Mouse (Mus musculus) ES-Bruce4 (cell line): ENCODE results near the gene Pdzrn3. TPM values are rescaled to one million over a fixed set of nuclear protein-coding genes. Genes with fewer than 3 reads are reported as not detected.

Experiments used
- H3K27ac ChIP-seq: 2 replicates; pipeline ENCODE4 v1.5.1; 2012; ENCODE audit warnings: low read length, inconsistent platforms; ENCODE audit not compliant: insufficient read depth
- H3K27me3 ChIP-seq: 2 replicates; pipeline ENCODE4 v1.6.1; 2012; ENCODE audit warnings: mild to moderate bottlenecking, low read length, inconsistent platforms; ENCODE audit not compliant: control insufficient read depth, poor library complexity, insufficient read depth, severe bottlenecking
- H3K36me3 ChIP-seq: 2 replicates; pipeline ENCODE4 v1.6.1; 2012; ENCODE audit warnings: inconsistent platforms, mild to moderate bottlenecking, low read length, moderate library complexity; ENCODE audit not compliant: control insufficient read depth, poor library complexity, insufficient read depth, severe bottlenecking
- H3K4me1 ChIP-seq: one replicate; pipeline ENCODE4 v1.8.1; 2011; ENCODE audit warnings: low read length; ENCODE audit not compliant: control insufficient read depth, insufficient read depth
- H3K4me3 ChIP-seq: 2 replicates; pipeline ENCODE4 v1.5.1; 2011; ENCODE audit warnings: low read depth, mild to moderate bottlenecking, low read length
- H3K9ac ChIP-seq: 2 replicates; pipeline ENCODE4 v1.6.1; 2012; ENCODE audit warnings: low read depth, mild to moderate bottlenecking, inconsistent platforms; ENCODE audit not compliant: poor library complexity, severe bottlenecking
- H3K9me3 ChIP-seq: replicated peaks from 2 replicates; pipeline ENCODE4 v1.6.1; 2012; ENCODE audit warnings: mild to moderate bottlenecking, low read length, inconsistent platforms; ENCODE audit not compliant: control insufficient read depth, poor library complexity, insufficient read depth, severe bottlenecking
- CTCF ChIP-seq: IDR thresholded peaks from one replicate; pipeline ENCODE4 v1.8.1; 2011; ENCODE audit warnings: low read depth, low read length
- EP300 ChIP-seq: IDR thresholded peaks from 2 replicates; pipeline ENCODE4 v1.6.1; 2011; ENCODE audit warnings: low read depth, low read length; ENCODE audit not compliant: insufficient read depth
- POLR2A ChIP-seq: IDR thresholded peaks from one replicate; pipeline ENCODE4 v1.8.1; 2011; ENCODE audit warnings: low read length; ENCODE audit not compliant: insufficient read depth
- polyA plus RNA-seq: library from polyadenylated mRNA; stranded (reverse); fragments of >200 nt; gene quantifications from 2 replicates; pipeline ENCODE4 v1.2.4, GENCODE M21; 2011; ENCODE audit warnings: low read depth; ENCODE audit not compliant: missing spikeins, insufficient read depth, insufficient read length

Pdzrn3 gene
- polyA plus RNA-seq, 1 experiment, result 3.1 TPM

GRCm38 (mm10) chr6:101306834-101307233, 70.9 kb downstream of the Pdzrn3 start:
- Histone ChIP-seq H3K4me3 (no peak overlapping the region), H3K36me3 (no peaks in the 10 kb centered on the region), H3K4me1 (no peaks in the 10 kb centered on the region), H3K9me3 (no peaks in the 10 kb centered on the region), H3K27me3 (no peaks in the 10 kb centered on the region), H3K9ac (no peak overlapping the region), H3K27ac (no peak overlapping the region)
- TF ChIP-seq EP300, result no peak
- no peak for TF ChIP-seq CTCF
- no peak for TF ChIP-seq POLR2A

GRCm38 (mm10) chr6:101305543-101305942, 72.2 kb downstream of the Pdzrn3 start:
- no peak overlapping the region for H3K9ac ChIP-seq
- no peaks in the 10 kb centered on the region for H3K9me3 ChIP-seq
- no peak overlapping the region for H3K27ac ChIP-seq
- TF ChIP-seq POLR2A (no peak), CTCF (no peak), EP300 (no peak)
- no peaks in the 10 kb centered on the region for H3K27me3 ChIP-seq
- H3K36me3 ChIP-seq, result no peaks in the 10 kb centered on the region
- H3K4me3 ChIP-seq, result no peak overlapping the region
- no peaks in the 10 kb centered on the region for H3K4me1 ChIP-seq

- no peaks in the 10 kb centered on the region for H3K36me3 ChIP-seq
- no peaks in the 10 kb centered on the region for H3K9me3 ChIP-seq
- TF ChIP-seq CTCF (no peak), EP300 (no peak), POLR2A (no peak)
- H3K4me3 ChIP-seq, result no peak overlapping the region
- H3K27ac ChIP-seq, result no peak overlapping the region
- no peaks in the 10 kb centered on the region for H3K27me3 ChIP-seq
- H3K9ac ChIP-seq, result no peak overlapping the region
- H3K4me1 ChIP-seq, result no peaks in the 10 kb centered on the region
These were observed 73.5 kb downstream of the Pdzrn3 start for GRCm38 (mm10) chr6:101303959-101304738.

- no peaks in the 10 kb centered on the region for H3K27me3 ChIP-seq
- H3K27ac ChIP-seq, result no peak overlapping the region
- no peaks in the 10 kb centered on the region for H3K9me3 ChIP-seq
- no peak overlapping the region for H3K9ac ChIP-seq
- no peaks in the 10 kb centered on the region for H3K36me3 ChIP-seq
- no peak overlapping the region for H3K4me3 ChIP-seq
- TF ChIP-seq CTCF (no peak), POLR2A (no peak), EP300 (no peak)
- H3K4me1 ChIP-seq, result no peaks in the 10 kb centered on the region
These were observed 74.2 kb downstream of the Pdzrn3 start for GRCm38 (mm10) chr6:101303501-101303900.

- TF ChIP-seq CTCF, result no peak
- TF ChIP-seq POLR2A, result no peak
- TF ChIP-seq EP300, result no peak
- H3K27me3 ChIP-seq, result no peaks in the 10 kb centered on the region
- H3K27ac ChIP-seq, result no peak overlapping the region
- H3K4me3 ChIP-seq, result no peak overlapping the region
- no peaks in the 10 kb centered on the region for H3K4me1 ChIP-seq
- no peaks in the 10 kb centered on the region for H3K9me3 ChIP-seq
- H3K36me3 ChIP-seq, result no peaks in the 10 kb centered on the region
- H3K9ac ChIP-seq, result no peak overlapping the region
These were observed 76.5 kb downstream of the Pdzrn3 start for GRCm38 (mm10) chr6:101301154-101301553.

GRCm38 (mm10) chr6:101299434-101299833, 78.3 kb downstream of the Pdzrn3 start:
- H3K9me3 ChIP-seq, result no peaks in the 10 kb centered on the region
- H3K9ac ChIP-seq, result no peak overlapping the region
- H3K27ac ChIP-seq, result no peak overlapping the region
- no peaks in the 10 kb centered on the region for H3K36me3 ChIP-seq
- no peak overlapping the region for H3K4me3 ChIP-seq
- H3K4me1 ChIP-seq, result no peaks in the 10 kb centered on the region
- H3K27me3 ChIP-seq, result no peaks in the 10 kb centered on the region
- TF ChIP-seq EP300 (no peak), CTCF (no peak), POLR2A (no peak)
